Mouse (Mus musculus): Measurements from ENCODE around the gene Agbl3. TPM values are rescaled to one million over a fixed set of nuclear protein-coding genes. Genes with fewer than 3 reads are reported as not detected.

The Agbl3 gene
- polyA plus RNA-seq, 1 experiment from 2014 or later: 6.5 TPM

GRCm38 (mm10) chr6:34902578-34902977 is 122.3 kb downstream of the Agbl3 start:
- H3K4me1 ChIP-seq: peaks cover 25% of the 10 kb centered on the region
- no peak for ATAC-seq (replicated peaks; ENCODE audit: low FRiP score)
- H3K9me3 ChIP-seq (replicated peaks): no peaks in the 10 kb centered on the region
- peaks cover 90% of the 10 kb centered on the region for H3K36me3 ChIP-seq
- WGBS: 76% methylated on average over 7 of the region's 7 CpGs
- no peak overlapping the region for H3K4me3 ChIP-seq (replicated peaks)
- H3K27me3 ChIP-seq: no peaks in the 10 kb centered on the region
- no peak overlapping the region for H3K4me2 ChIP-seq
- H3K9ac ChIP-seq: no peak overlapping the region
- no peak overlapping the region for H3K27ac ChIP-seq

GRCm38 (mm10) chr6:34903441-34903840 is 123.2 kb downstream of the Agbl3 start:
- Histone ChIP-seq H3K4me2 (no peak overlapping the region), H3K4me1 (peaks cover 26% of the 10 kb centered on the region), H3K36me3 (peaks cover 88% of the 10 kb centered on the region), H3K27ac (no peak overlapping the region), H3K27me3 (no peaks in the 10 kb centered on the region), H3K9ac (no peak overlapping the region), H3K9me3 (replicated peaks) (no peaks in the 10 kb centered on the region), H3K4me3 (replicated peaks) (no peak overlapping the region)
- no peak for ATAC-seq (replicated peaks; ENCODE audit: low FRiP score)
- 76% methylated on average over 5 of the region's 5 CpGs for WGBS

DNA sequence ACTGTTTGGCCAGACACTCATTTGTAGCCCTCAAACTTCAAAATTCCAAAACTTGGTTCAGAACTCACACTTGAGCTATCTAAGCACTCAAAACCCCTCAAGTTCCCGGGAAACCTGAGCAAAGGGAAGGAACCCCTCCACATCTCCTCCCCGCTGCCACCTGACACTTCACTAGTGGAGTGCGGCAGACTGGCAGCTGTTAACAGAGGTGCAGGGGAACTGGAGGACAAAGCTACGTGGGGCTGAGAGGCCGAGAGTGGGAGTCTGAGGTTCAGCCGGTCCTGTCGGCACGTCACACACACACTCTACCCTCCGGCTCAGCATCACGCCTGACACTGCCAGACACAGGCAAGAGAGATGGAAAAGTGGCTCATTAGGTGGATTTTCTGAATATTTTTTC is 123.6 kb downstream of the Agbl3 start:
- H3K36me3 ChIP-seq: peaks cover 87% of the 10 kb centered on the region
- 49% methylated on average over 10 of the region's 10 CpGs for WGBS
- no peaks in the 10 kb centered on the region for H3K9me3 ChIP-seq (replicated peaks)
- no peaks in the 10 kb centered on the region for H3K27me3 ChIP-seq
- H3K4me1 ChIP-seq: peaks cover 26% of the 10 kb centered on the region
- H3K4me2 ChIP-seq: no peak overlapping the region
- H3K9ac ChIP-seq: no peak overlapping the region
- peak overlapping the region; percentile 41; the same call in 1 of the 2 replicates for H3K27ac ChIP-seq
- no peak for ATAC-seq (replicated peaks; ENCODE audit: low FRiP score)
- H3K4me3 ChIP-seq (replicated peaks): no peak overlapping the region

DNA sequence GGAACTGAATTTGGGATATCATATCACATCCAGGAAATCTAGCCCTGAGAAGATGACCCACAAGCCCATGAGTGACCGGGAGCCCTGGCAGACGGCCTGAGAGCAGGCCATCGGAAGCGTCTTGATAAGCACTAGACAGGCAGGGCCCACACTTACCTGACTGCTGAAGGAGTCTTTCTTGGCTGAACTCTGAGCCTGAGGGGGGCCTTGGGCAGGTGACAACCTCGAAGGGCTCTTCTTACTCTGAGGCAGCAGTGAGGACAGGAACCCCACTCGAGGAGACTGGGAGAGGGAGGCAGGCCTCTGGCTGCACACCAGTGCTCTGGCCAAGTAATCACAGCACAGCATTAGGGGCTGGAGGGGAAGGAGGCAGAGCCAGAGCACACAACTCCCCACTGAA is 124.1 kb downstream of the Agbl3 start:
- Histone ChIP-seq H3K9me3 (replicated peaks) (no peaks in the 10 kb centered on the region), H3K9ac (no peak overlapping the region), H3K36me3 (peaks cover 82% of the 10 kb centered on the region), H3K27me3 (no peaks in the 10 kb centered on the region), H3K4me2 (no peak overlapping the region), H3K4me1 (peaks cover 29% of the 10 kb centered on the region), H3K27ac (0 out of 2 replicates have a peak overlapping the region, but pooled peaks have one; percentile 41), H3K4me3 (replicated peaks) (no peak overlapping the region)
- no peak for ATAC-seq (replicated peaks; ENCODE audit: low FRiP score)
- 69% methylated on average over 6 of the region's 6 CpGs for WGBS

GRCm38 (mm10) chr6:34906125-34906524 is 125.9 kb downstream of the Agbl3 start:
- no peak overlapping the region for H3K9ac ChIP-seq
- no peak for ATAC-seq (replicated peaks; ENCODE audit: low FRiP score)
- no peak overlapping the region for H3K4me2 ChIP-seq
- no peaks in the 10 kb centered on the region for H3K9me3 ChIP-seq (replicated peaks)
- H3K36me3 ChIP-seq: peaks cover 65% of the 10 kb centered on the region
- WGBS: 78% methylated on average over 2 of the region's 2 CpGs
- H3K4me1 ChIP-seq: peaks cover 37% of the 10 kb centered on the region
- H3K27me3 ChIP-seq: no peaks in the 10 kb centered on the region
- H3K4me3 ChIP-seq (replicated peaks): no peak overlapping the region
- no peak overlapping the region for H3K27ac ChIP-seq

DNA sequence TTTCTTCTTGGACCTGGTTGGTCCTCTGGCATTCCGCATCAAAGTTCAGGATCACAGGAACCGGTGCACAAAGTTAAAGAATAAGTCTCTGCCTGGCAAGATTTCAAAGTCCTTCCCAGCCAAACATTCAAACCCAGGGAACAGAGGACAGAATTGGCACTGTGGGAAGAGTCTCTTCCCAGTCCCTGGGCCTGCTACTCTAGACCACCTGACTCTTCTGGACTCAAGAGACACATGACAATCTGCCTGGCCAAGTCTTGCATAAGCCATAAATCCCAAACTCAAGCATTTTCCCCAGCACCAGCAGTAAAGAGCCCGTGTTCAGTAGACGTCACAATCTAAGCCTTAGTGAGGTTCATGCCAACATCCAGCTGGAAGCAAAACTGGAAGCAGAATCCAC is 126.4 kb downstream of the Agbl3 start:
- Histone ChIP-seq H3K4me2 (no peak overlapping the region), H3K27ac (no peak overlapping the region), H3K4me3 (replicated peaks) (no peak overlapping the region), H3K36me3 (peaks cover 60% of the 10 kb centered on the region), H3K9ac (no peak overlapping the region), H3K9me3 (replicated peaks) (no peaks in the 10 kb centered on the region), H3K27me3 (no peaks in the 10 kb centered on the region), H3K4me1 (peaks cover 37% of the 10 kb centered on the region)
- ATAC-seq (replicated peaks; ENCODE audit: low FRiP score): no peak
- WGBS: 86% methylated on average over 4 of the region's 4 CpGs

DNA sequence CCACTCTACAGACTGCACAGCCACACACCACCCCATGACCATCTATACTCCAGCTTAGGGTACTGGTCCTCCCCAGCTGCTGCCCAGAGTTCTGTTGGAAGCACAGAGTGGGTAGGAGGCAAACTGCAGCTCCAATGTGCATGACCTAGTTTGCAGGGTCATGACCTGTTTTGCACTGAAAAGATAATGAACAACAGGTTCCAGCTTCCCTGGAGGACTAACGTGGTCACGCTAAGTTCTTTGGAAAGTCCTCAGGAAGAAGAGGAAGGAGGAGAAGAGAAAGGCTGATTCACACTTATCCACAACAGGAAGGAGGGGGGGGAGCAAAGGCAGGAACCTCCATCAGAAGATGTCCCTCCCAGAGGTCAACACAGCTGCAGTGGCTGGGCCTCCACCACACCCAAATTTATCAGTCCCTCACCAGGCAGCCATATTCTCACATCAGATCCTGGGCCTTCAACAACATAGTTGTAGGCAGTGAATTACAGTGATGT is 126.9 kb downstream of the Agbl3 start:
- H3K4me1 ChIP-seq: peaks cover 37% of the 10 kb centered on the region
- no peak overlapping the region for H3K4me3 ChIP-seq (replicated peaks)
- H3K36me3 ChIP-seq: peaks cover 55% of the 10 kb centered on the region
- H3K9ac ChIP-seq: no peak overlapping the region
- H3K27me3 ChIP-seq: no peaks in the 10 kb centered on the region
- H3K27ac ChIP-seq: no peak overlapping the region
- no peak overlapping the region for H3K4me2 ChIP-seq
- no peaks in the 10 kb centered on the region for H3K9me3 ChIP-seq (replicated peaks)
- ATAC-seq (replicated peaks; ENCODE audit: low FRiP score): no peak
- 74% methylated on average over 2 of the region's 2 CpGs for WGBS

GRCm38 (mm10) chr6:34907696-34908260 is 127.5 kb downstream of the Agbl3 start:
- peaks cover 49% of the 10 kb centered on the region for H3K36me3 ChIP-seq
- H3K9me3 ChIP-seq (replicated peaks): no peaks in the 10 kb centered on the region
- no peaks in the 10 kb centered on the region for H3K27me3 ChIP-seq
- no peak for ATAC-seq (replicated peaks; ENCODE audit: low FRiP score)
- H3K4me3 ChIP-seq (replicated peaks): no peak overlapping the region
- H3K9ac ChIP-seq: no peak overlapping the region
- H3K4me2 ChIP-seq: no peak overlapping the region
- 82% methylated on average over 18 of the region's 18 CpGs for WGBS
- peaks cover 34% of the 10 kb centered on the region for H3K4me1 ChIP-seq
- H3K27ac ChIP-seq: no peak overlapping the region

Other genes with a start within 250 kb of the Agbl3 start
- gene Cald1, start 181.9 kb upstream of the Agbl3 start, polyA plus RNA-seq (2015; fragmentation: Nextera tagmentation; extraction: Ambion mirVana): 242 and 266 TPM in 2 replicates
- 1.9 and 2.3 TPM in 2 replicates for gene Tmem140, start 82.7 kb downstream of the Agbl3 start, polyA plus RNA-seq (2015; fragmentation: Nextera tagmentation; extraction: Ambion mirVana)
- gene Cyren, start 97.6 kb downstream of the Agbl3 start, polyA plus RNA-seq (2015; fragmentation: Nextera tagmentation; extraction: Ambion mirVana): 11.9 and 15.6 TPM in 2 replicates
- 9.9 and 11.8 TPM in 2 replicates for gene Wdr91, start 130.4 kb downstream of the Agbl3 start, polyA plus RNA-seq (2015; fragmentation: Nextera tagmentation; extraction: Ambion mirVana)
- gene Stra8, start 139.7 kb downstream of the Agbl3 start, polyA plus RNA-seq (2015; fragmentation: Nextera tagmentation; extraction: Ambion mirVana): not detected in 2 replicates
- gene Slc23a4, start 208.0 kb downstream of the Agbl3 start, polyA plus RNA-seq (2015; fragmentation: Nextera tagmentation; extraction: Ambion mirVana): 0.25 and 0.26 TPM in 2 replicates